Mouse (Mus musculus): ENCODE measurements around the gene St6galnac6.

DNA sequence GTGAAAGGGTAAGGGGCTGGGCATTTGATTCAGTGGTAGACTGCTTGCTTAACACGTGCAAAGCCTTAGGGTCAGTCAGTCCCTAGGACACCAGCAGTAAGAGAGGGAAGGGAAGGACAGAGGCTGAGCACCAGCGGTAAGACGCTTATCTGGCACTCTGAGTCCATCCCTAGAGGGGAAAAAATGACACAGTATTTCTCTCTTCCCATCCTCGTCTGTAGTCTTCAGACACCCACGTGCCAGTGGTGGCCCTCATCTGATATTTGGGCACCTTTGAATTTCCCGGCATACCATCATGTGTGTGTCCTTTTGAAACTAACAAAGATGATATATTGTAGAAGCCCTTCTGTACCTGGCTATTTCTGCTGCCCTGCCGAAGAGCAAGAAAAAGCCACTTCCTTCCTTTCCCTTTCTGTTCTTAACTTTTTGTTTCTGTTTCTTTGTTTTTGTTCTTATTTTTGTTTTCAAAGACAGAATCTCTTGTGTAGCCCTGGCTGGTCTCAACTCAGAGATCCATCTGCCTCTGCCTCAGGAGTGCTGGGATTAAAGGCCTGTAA lies 45.8 kb upstream of the St6galnac6 start:
- TF ChIP-seq CTCF (IDR thresholded peaks at IDR 0.05; ENCODE audit: borderline replicate concordance, insufficient read depth, low read length) (no peak), POLR2A (IDR thresholded peaks at IDR 0.05; ENCODE audit: low read depth, low read length) (no peak)

All from embryonic fibroblast, embryonic 13.5 days (primary cell).